Mouse (Mus musculus) stomach, embryonic 14.5 days (tissue): ENCODE measurements around the gene Arl4c. TPM values are rescaled to one million over a fixed set of nuclear protein-coding genes. Genes with fewer than 3 reads are reported as not detected.

Experiments
- ATAC-seq: fragments of 200-750 bp; cut with Nextera tagmentation; 2 replicates; pipeline ENCODE4 v1.8.0; 2017; ENCODE audit warnings: low read depth, moderate TSS enrichment; ENCODE audit not compliant: insufficient number of reproducible peaks, insufficient read depth, low FRiP score
- H3K27ac ChIP-seq: fragments of 300-500 bp; sonication (generic); 2 replicates; pipeline ENCODE4 v1.5.1; 2014; ENCODE audit warnings: mild to moderate bottlenecking, low read length, moderate library complexity, mixed read lengths
- H3K27me3 ChIP-seq: fragments of 300-500 bp; sonication (generic); 2 replicates; pipeline ENCODE4 v1.6.1; 2014; ENCODE audit warnings: low read length, control low read depth, mixed read lengths; ENCODE audit not compliant: control insufficient read depth, insufficient read depth
- H3K36me3 ChIP-seq: fragments of 300-500 bp; sonication (generic); 2 replicates; pipeline ENCODE4 v1.6.1; 2014; ENCODE audit warnings: mild to moderate bottlenecking, control low read depth, low read length, moderate library complexity, mixed read lengths; ENCODE audit not compliant: control insufficient read depth, insufficient read depth
- H3K4me1 ChIP-seq: fragments of 300-500 bp; sonication (generic); 2 replicates; pipeline ENCODE4 v1.6.1; 2014; ENCODE audit warnings: low read length, control low read depth, mixed read lengths; ENCODE audit not compliant: control insufficient read depth, insufficient read depth
- H3K4me2 ChIP-seq: fragments of 300-500 bp; sonication (generic); replicated peaks from 2 replicates; pipeline ENCODE4 v1.6.1; 2014; ENCODE audit warnings: low read depth, low read length, control low read depth
- H3K4me3 ChIP-seq: fragments of 300-500 bp; sonication (generic); 2 replicates; pipeline ENCODE4 v1.5.1; 2014; ENCODE audit warnings: low read depth, low read length, control low read depth
- H3K9ac ChIP-seq: fragments of 300-500 bp; sonication (generic); replicated peaks from 2 replicates; pipeline ENCODE4 v1.6.1; 2014; ENCODE audit warnings: low read depth, mild to moderate bottlenecking, control low read depth, low read length, moderate library complexity, mixed read lengths
- H3K9me3 ChIP-seq: fragments of 300-500 bp; sonication (generic); 2 replicates; pipeline ENCODE4 v1.6.1; 2016; ENCODE audit warnings: low read depth, low read length, control low read depth; ENCODE audit not compliant: control insufficient read depth
- WGBS: fragments of 180-500 bp; shearing (Covaris S2); extraction: QIAGEN DNeasy Blood & Tissue Kit; methylation state at CpG from one replicate; pipeline ENCODE4 v1.1.7; 2014; 5-methylcytosine and 5-hydroxymethylcytosine counted together
- polyA plus RNA-seq: library from polyadenylated mRNA; unstranded; fragments of >200 nt; fragmentation: Nextera tagmentation; extraction: Ambion mirVana; gene quantifications from 2 replicates; pipeline ENCODE4 v1.2.1, GENCODE M21; 2014

The Arl4c gene
- polyA plus RNA-seq, 1 experiment from 2014 or later = 6.5 TPM

- no peaks in the 10 kb centered on the region for H3K4me1 ChIP-seq
- no peak overlapping the region for H3K27ac ChIP-seq
- H3K4me2 ChIP-seq = no peak overlapping the region
- 68% methylated on average over 3 of the region's 3 CpGs for WGBS
- no peaks in the 10 kb centered on the region for H3K9me3 ChIP-seq
- ATAC-seq = no peak
- no peaks in the 10 kb centered on the region for H3K27me3 ChIP-seq
- no peak overlapping the region for H3K9ac ChIP-seq
- no peaks in the 10 kb centered on the region for H3K36me3 ChIP-seq
- no peak overlapping the region for H3K4me3 ChIP-seq
These were observed 46.4 kb downstream of the Arl4c start for GRCm38 (mm10) chr1:88655473-88656095.

DNA sequence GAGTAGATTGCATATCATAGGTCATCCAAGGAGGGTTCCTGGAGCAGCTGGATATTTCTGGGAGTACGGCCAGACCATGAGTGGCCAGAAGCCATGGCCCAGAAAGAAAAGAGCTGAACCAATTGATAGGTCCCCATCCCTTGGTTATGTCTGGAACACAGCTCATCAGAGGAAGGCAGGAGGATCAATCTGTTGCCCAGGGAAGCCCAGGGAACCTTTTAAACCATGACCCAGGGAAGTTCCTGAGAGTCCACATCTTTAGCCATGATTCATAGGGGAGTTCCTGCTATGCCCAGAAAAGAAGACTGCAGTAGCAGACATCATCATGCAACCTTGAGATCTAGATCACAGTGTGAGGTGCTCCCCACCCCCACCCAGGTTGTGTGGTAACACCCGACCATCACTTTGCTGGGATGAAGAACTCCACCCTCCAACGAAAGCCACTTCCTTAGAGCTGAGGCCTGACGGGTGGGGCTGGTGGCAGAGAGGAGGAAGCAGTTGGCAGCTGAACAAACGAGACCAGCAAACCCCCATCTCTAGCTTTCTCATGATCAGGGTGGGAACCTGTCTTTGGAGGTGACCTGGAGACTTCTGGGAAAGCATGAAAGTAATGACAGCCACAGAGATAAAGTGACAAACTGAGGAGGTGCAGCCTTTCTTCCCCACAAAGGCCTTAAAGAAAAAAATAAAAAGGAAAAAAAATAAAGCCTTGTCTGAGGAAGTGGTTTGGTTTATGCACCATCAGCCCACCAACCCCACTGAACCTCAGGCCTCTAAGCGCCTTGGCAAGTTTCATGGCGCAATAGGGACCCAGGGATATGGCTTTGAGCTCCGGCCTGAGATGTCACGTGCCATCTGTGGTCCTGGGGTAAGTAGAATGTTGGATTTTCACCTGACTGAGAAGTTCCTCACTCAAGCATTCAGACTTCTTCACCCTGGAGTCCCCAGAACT lies 47.2 kb downstream of the Arl4c start:
- WGBS = 67% methylated on average over 9 of the region's 9 CpGs
- Histone ChIP-seq H3K4me2 (no peak overlapping the region), H3K9me3 (no peaks in the 10 kb centered on the region), H3K4me1 (no peaks in the 10 kb centered on the region), H3K27me3 (no peaks in the 10 kb centered on the region), H3K36me3 (no peaks in the 10 kb centered on the region), H3K27ac (no peak overlapping the region), H3K4me3 (no peak overlapping the region), H3K9ac (no peak overlapping the region)
- no peak for ATAC-seq

GRCm38 (mm10) chr1:88653614-88654520 lies 48.2 kb downstream of the Arl4c start:
- WGBS = 83% methylated on average over 7 of the region's 7 CpGs
- no peaks in the 10 kb centered on the region for H3K9me3 ChIP-seq
- H3K36me3 ChIP-seq = no peaks in the 10 kb centered on the region
- no peak overlapping the region for H3K4me2 ChIP-seq
- no peak overlapping the region for H3K9ac ChIP-seq
- H3K27ac ChIP-seq = no peak overlapping the region
- no peak overlapping the region for H3K4me3 ChIP-seq
- no peak for ATAC-seq
- no peaks in the 10 kb centered on the region for H3K4me1 ChIP-seq
- H3K27me3 ChIP-seq = no peaks in the 10 kb centered on the region

- no peak for ATAC-seq
- Histone ChIP-seq H3K4me1 (no peaks in the 10 kb centered on the region), H3K9me3 (no peaks in the 10 kb centered on the region), H3K4me2 (no peak overlapping the region), H3K36me3 (no peaks in the 10 kb centered on the region), H3K9ac (no peak overlapping the region), H3K27me3 (no peaks in the 10 kb centered on the region), H3K4me3 (no peak overlapping the region), H3K27ac (no peak overlapping the region)
- WGBS = 91% methylated on average over 8 of the region's 8 CpGs
These were observed 49.3 kb downstream of the Arl4c start for GRCm38 (mm10) chr1:88652682-88653081.

DNA sequence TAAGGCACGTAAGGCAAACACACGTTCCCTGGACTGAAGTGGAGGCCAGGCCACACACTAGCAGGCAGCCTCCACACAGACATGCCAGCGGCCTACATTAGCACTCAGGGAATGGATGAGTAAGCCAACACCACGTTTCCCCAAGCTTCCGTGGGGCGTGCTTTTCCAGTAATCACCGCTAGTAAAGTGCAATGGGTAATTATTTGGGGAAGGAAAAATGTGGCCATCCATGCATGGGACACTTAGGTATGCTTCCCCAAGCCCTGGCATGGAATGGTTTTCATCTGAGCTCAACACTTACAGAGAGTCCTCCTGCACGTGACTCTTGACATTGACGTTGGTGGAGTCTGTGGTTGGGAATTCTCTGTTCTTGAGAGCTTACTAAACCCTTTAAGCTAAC lies 50.4 kb downstream of the Arl4c start:
- H3K27ac ChIP-seq = no peak overlapping the region
- no peaks in the 10 kb centered on the region for H3K4me1 ChIP-seq
- no peaks in the 10 kb centered on the region for H3K9me3 ChIP-seq
- no peak overlapping the region for H3K4me2 ChIP-seq
- 72% methylated on average over 9 of the region's 9 CpGs for WGBS
- no peak overlapping the region for H3K9ac ChIP-seq
- ATAC-seq = no peak
- H3K4me3 ChIP-seq = no peak overlapping the region
- H3K27me3 ChIP-seq = no peaks in the 10 kb centered on the region
- no peaks in the 10 kb centered on the region for H3K36me3 ChIP-seq

- no peak overlapping the region for H3K4me2 ChIP-seq
- no peak for ATAC-seq
- H3K27me3 ChIP-seq = no peaks in the 10 kb centered on the region
- no peaks in the 10 kb centered on the region for H3K4me1 ChIP-seq
- 87% methylated on average over 4 of the region's 4 CpGs for WGBS
- H3K27ac ChIP-seq = no peak overlapping the region
- no peaks in the 10 kb centered on the region for H3K36me3 ChIP-seq
- H3K9ac ChIP-seq = no peak overlapping the region
- H3K9me3 ChIP-seq = no peaks in the 10 kb centered on the region
- H3K4me3 ChIP-seq = no peak overlapping the region
These were observed 53.3 kb downstream of the Arl4c start for GRCm38 (mm10) chr1:88648742-88649141.

- WGBS = 55% methylated on average over 3 of the region's 3 CpGs
- ATAC-seq = peak; percentile 33; the same call in 1 of the 2 replicates
- no peaks in the 10 kb centered on the region for H3K4me1 ChIP-seq
These were observed 56.4 kb downstream of the Arl4c start for GRCm38 (mm10) chr1:88645599-88646119.

DNA sequence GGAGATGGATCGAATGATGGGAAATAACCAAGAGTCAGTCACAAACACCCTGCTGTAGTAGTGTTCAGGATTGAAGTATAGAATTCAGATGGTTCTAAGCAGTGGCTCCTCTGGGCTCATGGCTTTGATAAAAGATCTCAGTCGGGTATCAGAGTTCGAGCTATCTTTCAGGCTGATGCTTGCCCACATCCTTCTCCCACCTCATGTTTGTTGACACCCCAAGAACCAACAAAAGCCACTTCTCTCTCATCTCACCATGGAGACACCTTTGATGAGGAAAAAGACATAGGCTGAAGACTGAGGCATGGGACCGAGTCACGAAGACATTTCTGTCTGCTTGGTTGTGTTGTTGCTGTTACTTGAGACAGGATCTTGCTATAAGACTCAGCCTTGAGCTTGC lies 57.6 kb downstream of the Arl4c start:
- Histone ChIP-seq H3K9ac (no peak overlapping the region), H3K4me2 (no peak overlapping the region), H3K36me3 (no peaks in the 10 kb centered on the region), H3K4me3 (no peak overlapping the region), H3K9me3 (no peaks in the 10 kb centered on the region), H3K27ac (no peak overlapping the region), H3K27me3 (no peaks in the 10 kb centered on the region), H3K4me1 (peaks cover 5% of the 10 kb centered on the region; the same call in 1 of the 2 replicates)
- no peak for ATAC-seq
- 87% methylated on average over 5 of the region's 5 CpGs for WGBS

More at GRCm38 (mm10) chr1:88645599-88646119, 56.4 kb downstream of the Arl4c start:
- Histone ChIP-seq H3K27ac (no peak overlapping the region), H3K4me3 (no peak overlapping the region), H3K36me3 (no peaks in the 10 kb centered on the region), H3K27me3 (no peaks in the 10 kb centered on the region), H3K4me2 (no peak overlapping the region), H3K9ac (no peak overlapping the region), H3K9me3 (no peaks in the 10 kb centered on the region)
